Mouse (Mus musculus) stomach, postnatal 0 days (tissue): ENCODE data around the gene Fuca1. TPM values are rescaled to one million over a fixed set of nuclear protein-coding genes. Genes with fewer than 3 reads are reported as not detected.

Experiments
- ATAC-seq: fragments of 200-750 bp; cut with Nextera tagmentation; 2 replicates; pipeline ENCODE4 v1.8.0; 2017; ENCODE audit not compliant: low FRiP score, low TSS enrichment
- DNase-seq: peaks from one replicate; pipeline ENCODE4 v3.0.0-alpha.2; 2016; ENCODE audit warnings: low spot score
- H3K27ac ChIP-seq: fragments of 300-500 bp; sonication (generic); replicated peaks from 2 replicates; pipeline ENCODE4 v1.5.1; 2014; ENCODE audit warnings: mild to moderate bottlenecking, control low read depth
- H3K27me3 ChIP-seq: fragments of 300-500 bp; sonication (generic); 2 replicates; pipeline ENCODE4 v1.6.1; 2014; ENCODE audit warnings: low read length; ENCODE audit not compliant: control insufficient read depth, insufficient read depth
- H3K36me3 ChIP-seq: fragments of 300-500 bp; sonication (generic); 2 replicates; pipeline ENCODE4 v1.6.1; 2014; ENCODE audit warnings: low read length, mixed read lengths; ENCODE audit not compliant: control insufficient read depth, insufficient read depth
- H3K4me1 ChIP-seq: fragments of 300-500 bp; sonication (generic); replicated peaks from 2 replicates; pipeline ENCODE4 v1.6.1; 2014; ENCODE audit warnings: antibody characterized with exemption; ENCODE audit not compliant: control insufficient read depth, insufficient read depth
- H3K4me2 ChIP-seq: fragments of 300-500 bp; sonication (generic); replicated peaks from 2 replicates; pipeline ENCODE4 v1.6.1; 2014; ENCODE audit warnings: low read depth, mild to moderate bottlenecking, control low read depth, moderate library complexity
- H3K4me3 ChIP-seq: fragments of 300-500 bp; sonication (generic); 2 replicates; pipeline ENCODE4 v1.5.1; 2014; ENCODE audit warnings: low read depth, low read length, control low read depth
- H3K9ac ChIP-seq: fragments of 300-500 bp; sonication (generic); 2 replicates; pipeline ENCODE4 v1.6.1; 2014; ENCODE audit warnings: mild to moderate bottlenecking, low read length, control low read depth, mixed read lengths
- H3K9me3 ChIP-seq: fragments of 300-500 bp; sonication (generic); 2 replicates; pipeline ENCODE4 v1.6.1; 2016; ENCODE audit warnings: low read length; ENCODE audit not compliant: control insufficient read depth
- CTCF ChIP-seq: IDR thresholded peaks from 2 replicates; pipeline ENCODE4 v1.5.1; 2016; ENCODE audit warnings: antibody characterized with exemption, low read depth, mild to moderate bottlenecking, moderate library complexity
- EP300 ChIP-seq: optimal IDR thresholded peaks from 2 replicates; pipeline ENCODE3; 2016; ENCODE audit warnings: antibody characterized with exemption
- whole genome bisulfite sequencing: fragments of 180-500 bp; shearing (Covaris S2); extraction: QIAGEN DNeasy Blood & Tissue Kit; methylation state at CpG from one replicate; pipeline ENCODE4 v1.1.7; 2014; 5-methylcytosine and 5-hydroxymethylcytosine counted together
- polyA plus RNA-seq: library from polyadenylated mRNA; unstranded; fragments of >200 nt; fragmentation: Nextera tagmentation; extraction: Ambion mirVana; gene quantifications from 2 replicates; pipeline ENCODE4 v1.2.1, GENCODE M21; 2015

Fuca1 gene
- polyA plus RNA-seq, 1 experiment from 2014 or later: 171 TPM

GRCm38 (mm10) chr4:135946659-135947301, 26.2 kb downstream of the Fuca1 start:
- peak overlapping the region; percentile 91 for H3K9ac ChIP-seq
- no peak for DNase-seq
- peak overlapping the region; percentile 80 for H3K4me2 ChIP-seq
- H3K36me3 ChIP-seq: no peaks in the 10 kb centered on the region
- ATAC-seq: 0 out of 2 replicates have a peak, but pooled peaks have one; percentile 1
- H3K9me3 ChIP-seq: no peaks in the 10 kb centered on the region
- H3K4me3 ChIP-seq: peak overlapping the region; percentile 82
- H3K27ac ChIP-seq: peak overlapping the region; percentile 88
- H3K4me1 ChIP-seq: 0 out of 2 replicates have a peak, but pooled peaks cover 2% of the 10 kb centered on the region
- under 1% methylated on average over 28 of the region's 28 CpGs for WGBS
- H3K27me3 ChIP-seq: no peaks in the 10 kb centered on the region
- no peak for TF ChIP-seq EP300
- TF ChIP-seq CTCF: peak; percentile 6; the same call in 1 of the 2 replicates

GRCm38 (mm10) chr4:135948142-135948541, 27.6 kb downstream of the Fuca1 start:
- no peaks in the 10 kb centered on the region for H3K27me3 ChIP-seq
- ATAC-seq: peak; percentile 43

GRCm38 (mm10) chr4:135949475-135949874, 28.9 kb downstream of the Fuca1 start:
- no peak overlapping the region for H3K4me2 ChIP-seq
- H3K36me3 ChIP-seq: no peaks in the 10 kb centered on the region
- no peak overlapping the region for H3K9ac ChIP-seq
- H3K4me1 ChIP-seq: 0 out of 2 replicates have a peak, but pooled peaks cover 2% of the 10 kb centered on the region
- no peaks in the 10 kb centered on the region for H3K27me3 ChIP-seq
- WGBS: 79% methylated on average over 10 of the region's 10 CpGs
- ATAC-seq (no peak), DNase-seq (no peak)
- no peaks in the 10 kb centered on the region for H3K9me3 ChIP-seq
- H3K4me3 ChIP-seq: no peak overlapping the region
- TF ChIP-seq CTCF (no peak), EP300 (no peak)
- H3K27ac ChIP-seq: peak overlapping the region; percentile 45

More at GRCm38 (mm10) chr4:135948142-135948541, 27.6 kb downstream of the Fuca1 start:
- 76% methylated on average over 8 of the region's 8 CpGs for WGBS
- H3K36me3 ChIP-seq: no peaks in the 10 kb centered on the region
- 0 out of 2 replicates have a peak overlapping the region, but pooled peaks have one; percentile 4 for H3K4me3 ChIP-seq
- peak overlapping the region; percentile 8; the same call in 1 of the 2 replicates for H3K9ac ChIP-seq
- peak overlapping the region; percentile 78 for H3K27ac ChIP-seq
- H3K4me2 ChIP-seq: peak overlapping the region; percentile 17; the same call in 1 of the 2 replicates
- TF ChIP-seq EP300: no peak
- no peak for TF ChIP-seq CTCF
- peak; percentile 62 for DNase-seq
- 0 out of 2 replicates have a peak, but pooled peaks cover 2% of the 10 kb centered on the region for H3K4me1 ChIP-seq
- H3K9me3 ChIP-seq: no peaks in the 10 kb centered on the region

- H3K9ac ChIP-seq: no peak overlapping the region
- no peaks in the 10 kb centered on the region for H3K9me3 ChIP-seq
- no peaks in the 10 kb centered on the region for H3K27me3 ChIP-seq
- H3K27ac ChIP-seq: peak overlapping the region; percentile 45
- no peaks in the 10 kb centered on the region; the same call in 1 of the 2 replicates for H3K36me3 ChIP-seq
- ATAC-seq: peak; percentile 35
- no peak overlapping the region for H3K4me2 ChIP-seq
- H3K4me3 ChIP-seq: no peak overlapping the region
- TF ChIP-seq EP300 (no peak), CTCF (no peak)
- DNase-seq: no peak
- H3K4me1 ChIP-seq: 0 out of 2 replicates have a peak, but pooled peaks cover 2% of the 10 kb centered on the region
- WGBS: 50% methylated on average over 6 of the region's 6 CpGs
These were observed 29.4 kb downstream of the Fuca1 start for GRCm38 (mm10) chr4:135949911-135950310.

- Histone ChIP-seq H3K36me3 (peaks cover under 1% of the 10 kb centered on the region), H3K27me3 (no peaks in the 10 kb centered on the region), H3K4me1 (0 out of 2 replicates have a peak, but pooled peaks cover 2% of the 10 kb centered on the region), H3K27ac (peak overlapping the region; percentile 45; the same call in 1 of the 2 replicates), H3K4me2 (no peak overlapping the region), H3K9ac (no peak overlapping the region), H3K4me3 (no peak overlapping the region), H3K9me3 (no peaks in the 10 kb centered on the region)
- ATAC-seq: no peak
- TF ChIP-seq EP300 (no peak), CTCF (no peak)
- no peak for DNase-seq
- WGBS: 69% methylated on average over 6 of the region's 6 CpGs
These were observed 29.8 kb downstream of the Fuca1 start for GRCm38 (mm10) chr4:135950365-135950764.

- TF ChIP-seq EP300 (no peak), CTCF (peak; percentile 56)
- H3K4me1 ChIP-seq: 0 out of 2 replicates have a peak, but pooled peaks cover 2% of the 10 kb centered on the region
- no peak overlapping the region for H3K27ac ChIP-seq
- no peak overlapping the region for H3K9ac ChIP-seq
- H3K4me2 ChIP-seq: no peak overlapping the region
- H3K36me3 ChIP-seq: peaks cover 7% of the 10 kb centered on the region
- H3K4me3 ChIP-seq: no peak overlapping the region
- no peak for DNase-seq
- no peak for ATAC-seq
- no peaks in the 10 kb centered on the region for H3K27me3 ChIP-seq
- H3K9me3 ChIP-seq: no peaks in the 10 kb centered on the region
- WGBS: 97% methylated on average over 3 of the region's 3 CpGs
These were observed 31.0 kb downstream of the Fuca1 start for GRCm38 (mm10) chr4:135951505-135951904.
